Mouse (Mus musculus): Measurements from ENCODE around the gene Kctd4. TPM values are rescaled to one million over a fixed set of nuclear protein-coding genes. Genes with fewer than 3 reads are reported as not detected.
A peak's percentile ranks its signal among the peaks of the same experiment; 100 is the strongest.

Kctd4 gene
- total and polyA plus RNA-seq, 2 experiments from 2014 or later, result 0.11 TPM; not detected in 1

- H3K4me2 ChIP-seq (ENCODE audit: low read depth, low read length), result no peak overlapping the region
- no peaks in the 10 kb centered on the region for H3K9me3 ChIP-seq (replicated peaks; ENCODE audit: control insufficient read depth, low read length)
- no peak overlapping the region for H3K27ac ChIP-seq (ENCODE audit: low read depth)
- ATAC-seq (ENCODE audit: insufficient read depth, low read depth), result no peak
- H3K4me3 ChIP-seq (ENCODE audit: low read depth, low read length), result no peak overlapping the region
- DNase-seq (ENCODE audit: low spot score), result no peak
- no peak for TF ChIP-seq EP300 (IDR thresholded peaks at IDR 0.05; ENCODE audit: low read depth)
- no peak for TF ChIP-seq CTCF (IDR thresholded peaks at IDR 0.05; ENCODE audit: low read depth)
- 32% methylated on average over 3 of the region's 3 CpGs for WGBS
- no peak overlapping the region for H3K9ac ChIP-seq (replicated peaks; ENCODE audit: low read depth, low read length)
- no peaks in the 10 kb centered on the region for H3K4me1 ChIP-seq (ENCODE audit: control insufficient read depth, insufficient read depth)
- H3K27me3 ChIP-seq (ENCODE audit: control insufficient read depth, insufficient read depth, low read length), result no peaks in the 10 kb centered on the region
- H3K36me3 ChIP-seq (replicated peaks; ENCODE audit: control insufficient read depth, insufficient read depth, low read length), result no peaks in the 10 kb centered on the region
Measured at GRCm38 (mm10) chr14:75976107-75976506, 21.3 kb downstream of the Kctd4 start.

GRCm38 (mm10) chr14:75981231-75981630 lies 26.4 kb downstream of the Kctd4 start:
- TF ChIP-seq EP300 (IDR thresholded peaks at IDR 0.05; ENCODE audit: low read depth) (no peak), CTCF (IDR thresholded peaks at IDR 0.05; ENCODE audit: low read depth) (no peak)
- no peak overlapping the region for H3K4me2 ChIP-seq (ENCODE audit: low read depth, low read length)
- no peak overlapping the region for H3K4me3 ChIP-seq (ENCODE audit: low read depth, low read length)
- 86% methylated on average over 3 of the region's 3 CpGs for WGBS
- no peaks in the 10 kb centered on the region for H3K4me1 ChIP-seq (ENCODE audit: control insufficient read depth, insufficient read depth)
- DNase-seq (ENCODE audit: low spot score) (no peak), ATAC-seq (ENCODE audit: insufficient read depth, low read depth) (no peak)
- H3K36me3 ChIP-seq (replicated peaks; ENCODE audit: control insufficient read depth, insufficient read depth, low read length), result no peaks in the 10 kb centered on the region
- no peaks in the 10 kb centered on the region for H3K27me3 ChIP-seq (ENCODE audit: control insufficient read depth, insufficient read depth, low read length)
- no peak overlapping the region for H3K9ac ChIP-seq (replicated peaks; ENCODE audit: low read depth, low read length)
- no peak overlapping the region for H3K27ac ChIP-seq (ENCODE audit: low read depth)
- no peaks in the 10 kb centered on the region for H3K9me3 ChIP-seq (replicated peaks; ENCODE audit: control insufficient read depth, low read length)

- no peaks in the 10 kb centered on the region for H3K36me3 ChIP-seq (replicated peaks; ENCODE audit: control insufficient read depth, insufficient read depth, low read length)
- H3K9ac ChIP-seq (replicated peaks; ENCODE audit: low read depth, low read length), result no peak overlapping the region
- no peak for DNase-seq (ENCODE audit: low spot score)
- no peak for ATAC-seq (ENCODE audit: insufficient read depth, low read depth)
- H3K4me2 ChIP-seq (ENCODE audit: low read depth, low read length), result no peak overlapping the region
- TF ChIP-seq CTCF (IDR thresholded peaks at IDR 0.05; ENCODE audit: low read depth), result no peak
- TF ChIP-seq EP300 (IDR thresholded peaks at IDR 0.05; ENCODE audit: low read depth), result no peak
- H3K27me3 ChIP-seq (ENCODE audit: control insufficient read depth, insufficient read depth, low read length), result no peaks in the 10 kb centered on the region
- WGBS, result 93% methylated on average over 2 of the region's 2 CpGs
- H3K27ac ChIP-seq (ENCODE audit: low read depth), result no peak overlapping the region
- H3K4me1 ChIP-seq (ENCODE audit: control insufficient read depth, insufficient read depth), result no peaks in the 10 kb centered on the region
- H3K4me3 ChIP-seq (ENCODE audit: low read depth, low read length), result no peak overlapping the region
- no peaks in the 10 kb centered on the region for H3K9me3 ChIP-seq (replicated peaks; ENCODE audit: control insufficient read depth, low read length)
Measured at GRCm38 (mm10) chr14:75983891-75984290, 29.1 kb downstream of the Kctd4 start.

GRCm38 (mm10) chr14:75985112-75985511 lies 30.3 kb downstream of the Kctd4 start:
- no peaks in the 10 kb centered on the region for H3K27me3 ChIP-seq (ENCODE audit: control insufficient read depth, insufficient read depth, low read length)
- peak; percentile 8 for DNase-seq (ENCODE audit: low spot score)
- no peak overlapping the region for H3K27ac ChIP-seq (ENCODE audit: low read depth)
- no peak for ATAC-seq (ENCODE audit: insufficient read depth, low read depth)
- no peaks in the 10 kb centered on the region for H3K9me3 ChIP-seq (replicated peaks; ENCODE audit: control insufficient read depth, low read length)
- WGBS, result 58% methylated on average over 4 of the region's 4 CpGs
- no peaks in the 10 kb centered on the region for H3K36me3 ChIP-seq (replicated peaks; ENCODE audit: control insufficient read depth, insufficient read depth, low read length)
- no peak overlapping the region for H3K4me2 ChIP-seq (ENCODE audit: low read depth, low read length)
- H3K4me3 ChIP-seq (ENCODE audit: low read depth, low read length), result no peak overlapping the region
- H3K9ac ChIP-seq (replicated peaks; ENCODE audit: low read depth, low read length), result no peak overlapping the region
- no peak for TF ChIP-seq EP300 (IDR thresholded peaks at IDR 0.05; ENCODE audit: low read depth)
- no peak for TF ChIP-seq CTCF (IDR thresholded peaks at IDR 0.05; ENCODE audit: low read depth)
- no peaks in the 10 kb centered on the region for H3K4me1 ChIP-seq (ENCODE audit: control insufficient read depth, insufficient read depth)

GRCm38 (mm10) chr14:75986878-75987483 lies 32.2 kb downstream of the Kctd4 start:
- Histone ChIP-seq H3K9me3 (replicated peaks; ENCODE audit: control insufficient read depth, low read length) (no peaks in the 10 kb centered on the region), H3K36me3 (replicated peaks; ENCODE audit: control insufficient read depth, insufficient read depth, low read length) (no peaks in the 10 kb centered on the region), H3K4me1 (ENCODE audit: control insufficient read depth, insufficient read depth) (no peaks in the 10 kb centered on the region), H3K27me3 (ENCODE audit: control insufficient read depth, insufficient read depth, low read length) (no peaks in the 10 kb centered on the region), H3K4me3 (ENCODE audit: low read depth, low read length) (no peak overlapping the region), H3K27ac (ENCODE audit: low read depth) (no peak overlapping the region), H3K4me2 (ENCODE audit: low read depth, low read length) (no peak overlapping the region), H3K9ac (replicated peaks; ENCODE audit: low read depth, low read length) (no peak overlapping the region)
- no peak for ATAC-seq (ENCODE audit: insufficient read depth, low read depth)
- no peak for TF ChIP-seq CTCF (IDR thresholded peaks at IDR 0.05; ENCODE audit: low read depth)
- TF ChIP-seq EP300 (IDR thresholded peaks at IDR 0.05; ENCODE audit: low read depth), result no peak
- WGBS, result 83% methylated on average over 7 of the region's 7 CpGs
- no peak for DNase-seq (ENCODE audit: low spot score)

GRCm38 (mm10) chr14:75989168-75989567 lies 34.4 kb downstream of the Kctd4 start:
- TF ChIP-seq EP300 (IDR thresholded peaks at IDR 0.05; ENCODE audit: low read depth) (no peak), CTCF (IDR thresholded peaks at IDR 0.05; ENCODE audit: low read depth) (no peak)
- no peaks in the 10 kb centered on the region for H3K9me3 ChIP-seq (replicated peaks; ENCODE audit: control insufficient read depth, low read length)
- H3K9ac ChIP-seq (replicated peaks; ENCODE audit: low read depth, low read length), result no peak overlapping the region
- H3K27me3 ChIP-seq (ENCODE audit: control insufficient read depth, insufficient read depth, low read length), result no peaks in the 10 kb centered on the region
- no peak overlapping the region for H3K27ac ChIP-seq (ENCODE audit: low read depth)
- no peak overlapping the region for H3K4me2 ChIP-seq (ENCODE audit: low read depth, low read length)
- DNase-seq (ENCODE audit: low spot score) (no peak), ATAC-seq (ENCODE audit: insufficient read depth, low read depth) (no peak)
- H3K36me3 ChIP-seq (replicated peaks; ENCODE audit: control insufficient read depth, insufficient read depth, low read length), result no peaks in the 10 kb centered on the region
- H3K4me3 ChIP-seq (ENCODE audit: low read depth, low read length), result no peak overlapping the region
- H3K4me1 ChIP-seq (ENCODE audit: control insufficient read depth, insufficient read depth), result no peaks in the 10 kb centered on the region
- 78% methylated on average over 1 of the region's 1 CpGs for WGBS

All from heart, postnatal 0 days (tissue).